8 mouse cellular contexts compared by ENCODE assay signal in the genomic region with DNA sequence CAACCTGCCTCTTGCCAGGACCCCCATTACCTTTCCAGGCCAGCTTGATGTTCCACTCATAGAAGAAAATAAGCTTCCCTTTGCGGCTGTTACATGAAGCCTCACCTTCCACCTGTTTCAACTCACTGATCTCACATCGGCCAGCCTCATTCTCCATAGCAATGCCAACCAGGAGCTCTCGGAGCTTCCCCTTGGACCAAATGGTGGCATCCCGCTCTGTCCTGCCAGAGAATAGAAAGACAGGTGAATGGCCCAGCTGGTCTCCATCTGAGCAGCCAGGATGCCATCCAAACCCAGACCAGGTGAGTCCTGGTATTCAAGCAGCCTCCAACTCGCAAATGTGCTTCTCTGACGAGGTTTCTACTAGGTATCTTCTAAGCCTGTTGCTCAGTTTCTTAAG. TPM values are rescaled to one million over a fixed set of nuclear protein-coding genes. Genes with fewer than 3 reads are reported as not detected.
DNase-seq lines count a peak whose midpoint lies in the region; ATAC-seq and TF ChIP-seq lines count a peak whose summit lies in the region.

No protein-coding gene starts in this region.

- no peak overlapping the region for H3K27ac ChIP-seq in kidney, adult 2 months (ENCODE audit: insufficient read depth, low read depth, low read length)
- H3K27ac ChIP-seq in heart, embryonic 15.5 days, result peak overlapping the region; percentile 98
- H3K27ac ChIP-seq in liver, embryonic 13.5 days, result 0 out of 2 replicates have a peak overlapping the region, but pooled peaks have one; percentile 92

- peaks cover 4% of the 10 kb centered on the region; the same call in 1 of the 2 replicates for H3K36me3 ChIP-seq in kidney, adult 2 months (ENCODE audit: control insufficient read depth, insufficient read depth, low read length)
- H3K36me3 ChIP-seq in heart, embryonic 15.5 days, result peaks cover 30% of the 10 kb centered on the region
- H3K36me3 ChIP-seq in liver, embryonic 13.5 days, result peaks cover 40% of the 10 kb centered on the region

- TF ChIP-seq POLR2A in kidney, adult 2 months (IDR thresholded peaks at IDR 0.05; ENCODE audit: low read depth, low read length), result no peak

- no peaks in the 10 kb centered on the region for H3K9me3 ChIP-seq in heart, embryonic 15.5 days (replicated peaks)
- H3K9me3 ChIP-seq in liver, embryonic 13.5 days (replicated peaks), result no peaks in the 10 kb centered on the region

- H3K4me3 ChIP-seq in kidney, adult 2 months (ENCODE audit: insufficient read depth, low read depth, low read length), result peak overlapping the region; percentile 88
- H3K4me3 ChIP-seq in heart, embryonic 15.5 days, result peak overlapping the region; percentile 95
- peak overlapping the region; percentile 92 for H3K4me3 ChIP-seq in liver, embryonic 13.5 days (replicated peaks)

- no peak for TF ChIP-seq CTCF in kidney, adult 2 months (conservative IDR thresholded peaks at IDR 0.05; ENCODE audit: insufficient read depth, insufficient read length, low read depth, low read length)

- peak overlapping the region; percentile 75 for H3K4me2 ChIP-seq in heart, embryonic 15.5 days
- H3K4me2 ChIP-seq in liver, embryonic 13.5 days, result peak overlapping the region; percentile 84

- no peak for ATAC-seq in heart, embryonic 15.5 days (replicated peaks; ENCODE audit: insufficient number of reproducible peaks, insufficient read depth, low FRiP score, low read depth)
- ATAC-seq in liver, embryonic 13.5 days (ENCODE audit: low read depth), result no peak

- peaks cover 8% of the 10 kb centered on the region for H3K4me1 ChIP-seq in kidney, adult 2 months (ENCODE audit: control insufficient read depth, insufficient read depth, low read length)
- peaks cover 21% of the 10 kb centered on the region for H3K4me1 ChIP-seq in heart, embryonic 15.5 days (replicated peaks)
- peaks cover 35% of the 10 kb centered on the region for H3K4me1 ChIP-seq in liver, embryonic 13.5 days (replicated peaks)

- WGBS in kidney, adult 2 months, result 31% methylated on average over 6 of the region's 6 CpGs
- 56% methylated on average over 6 of the region's 6 CpGs for WGBS in heart, embryonic 15.5 days
- WGBS in liver, embryonic 13.5 days (ENCODE audit: insufficient replicate concordance), result 61% methylated on average over 6 of the region's 6 CpGs

- no peaks in the 10 kb centered on the region for H3K27me3 ChIP-seq in kidney, adult 2 months (replicated peaks; ENCODE audit: control insufficient read depth, insufficient read depth, low read length)
- H3K27me3 ChIP-seq in heart, embryonic 15.5 days, result no peaks in the 10 kb centered on the region
- H3K27me3 ChIP-seq in liver, embryonic 13.5 days, result no peaks in the 10 kb centered on the region

- DNase-seq in kidney, adult 2 months, result no peak
- DNase-seq in kidney, postnatal 25 days, result no peak
- DNase-seq in cerebellum, adult 11 months, result peak; percentile 46
- DNase-seq in liver, embryonic 13.5 days, result peak; percentile 4
- DNase-seq in right cerebral cortex, adult 2 months (ENCODE audit: low spot score in 2 of 2), result no peak
- DNase-seq in retina, postnatal 1 day, result no peak
- DNase-seq in layer of hippocampus, adult 9-10 months (ENCODE audit: low spot score), result no peak

- peak overlapping the region; percentile 95 for H3K9ac ChIP-seq in heart, embryonic 15.5 days
- peak overlapping the region; percentile 96 for H3K9ac ChIP-seq in liver, embryonic 13.5 days

RNA-seq across cellular contexts. Expression of gene Ahsa2, which starts 1.2 kb away (rescaled TPM):
- polyA plus RNA-seq in kidney, adult 2 months (2012; rRNA removed), result 6.2 and 10.5 TPM in 2 replicates
- polyA plus RNA-seq in heart, embryonic 15.5 days (2015; fragmentation: Nextera tagmentation; extraction: Ambion mirVana), result 56.7 and 62.4 TPM in 2 replicates
- polyA plus RNA-seq in liver, embryonic 13.5 days (2015; fragmentation: Nextera tagmentation; extraction: Ambion mirVana), result 30.0 and 43.5 TPM in 2 replicates

RNA-seq across cellular contexts. Expression of gene 1700093K21Rik, which starts 24.3 kb away (rescaled TPM):
- polyA plus RNA-seq in kidney, adult 2 months (2012; rRNA removed), result 0.07 and 0.25 TPM in 2 replicates
- polyA plus RNA-seq in heart, embryonic 15.5 days (2015; fragmentation: Nextera tagmentation; extraction: Ambion mirVana), result not detected in 2 replicates
- not detected in 2 replicates for polyA plus RNA-seq in liver, embryonic 13.5 days (2015; fragmentation: Nextera tagmentation; extraction: Ambion mirVana)

Comparison
In these comparisons a context has a peak if more than half of its experiments do, and no peak if none do; other contexts are left out.
1. DNase-seq: peak in cerebellum, adult 11 months (single experiment) and liver, embryonic 13.5 days (single experiment); none in kidney, adult 2 months (single experiment), kidney, postnatal 25 days (0 of 2), right cerebral cortex, adult 2 months (0 of 2), retina, postnatal 1 day (single experiment) and layer of hippocampus, adult 9-10 months (single experiment).
2. Peak in every context shown above with its lines, with median percentiles within 50 percentile points of each other: H3K4me3 ChIP-seq.